Mouse (Mus musculus): ENCODE measurements around the gene Chtf18.

Gene Chtf18

DNA sequence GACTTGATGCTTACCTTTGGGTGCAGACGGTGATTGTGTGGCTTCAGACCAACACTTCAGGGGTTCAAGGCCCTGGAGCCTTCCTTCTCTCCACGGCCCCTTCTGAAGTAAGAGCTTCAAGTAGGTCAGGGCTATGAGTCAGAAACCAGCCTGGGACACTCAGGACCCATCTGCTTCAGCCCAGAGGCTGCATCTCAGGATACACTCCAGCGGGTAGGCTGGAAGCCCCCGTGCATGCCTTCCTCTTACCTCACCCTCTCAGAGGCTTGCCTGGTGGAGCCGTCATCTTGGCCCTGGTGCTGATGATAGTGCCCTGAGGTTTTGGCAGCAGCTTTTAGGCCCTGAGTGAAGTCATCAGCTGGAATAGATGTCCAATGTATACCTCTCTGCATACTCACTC is 8.0 kb upstream of the Chtf18 start:
- DNase-seq (ENCODE audit: low read depth) = peak; percentile 63

- DNase-seq (ENCODE audit: low read depth) = peak; percentile 82
Measured at GRCm38 (mm10) chr17:25732082-25732481, 4.9 kb upstream of the Chtf18 start.

DNA sequence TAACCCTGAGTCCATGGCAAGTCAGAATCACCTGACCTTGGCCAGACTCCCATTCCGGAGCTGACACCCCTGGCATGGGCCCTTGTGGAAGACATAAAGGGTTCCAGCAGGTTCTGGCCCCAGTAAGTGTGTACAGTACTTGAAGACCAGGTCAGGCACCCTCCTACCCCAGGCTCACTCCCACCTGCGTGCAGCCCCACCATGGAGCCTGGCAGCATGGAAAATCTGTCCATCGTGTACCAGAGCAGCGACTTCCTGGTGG is 721 bp upstream of the Chtf18 start:
- DNase-seq (ENCODE audit: low read depth) = no peak

- no peak for DNase-seq (ENCODE audit: low read depth)
Measured at GRCm38 (mm10) chr17:25725264-25725663, 2.0 kb downstream of the Chtf18 start.

DNA sequence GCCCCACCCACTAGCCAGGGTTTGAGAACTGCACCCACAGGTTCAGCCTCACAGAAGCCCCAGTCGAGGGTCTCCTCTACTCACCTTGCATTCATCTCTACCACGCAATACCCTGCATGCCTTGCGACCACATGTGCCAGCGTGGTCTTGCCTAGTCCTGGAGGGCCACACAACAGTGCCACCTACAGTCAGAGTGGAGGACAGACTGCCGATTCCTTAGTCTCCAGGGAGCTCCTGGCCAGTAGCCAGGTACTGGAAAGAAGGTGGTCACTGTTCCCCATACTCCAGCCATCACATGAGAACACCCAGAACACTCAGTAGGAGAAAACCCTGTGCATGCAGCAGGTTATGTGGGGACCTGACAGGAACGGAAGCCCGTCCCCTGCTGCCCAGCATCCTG is 3.3 kb downstream of the Chtf18 start:
- DNase-seq (ENCODE audit: low read depth) = peak; percentile 56

DNA sequence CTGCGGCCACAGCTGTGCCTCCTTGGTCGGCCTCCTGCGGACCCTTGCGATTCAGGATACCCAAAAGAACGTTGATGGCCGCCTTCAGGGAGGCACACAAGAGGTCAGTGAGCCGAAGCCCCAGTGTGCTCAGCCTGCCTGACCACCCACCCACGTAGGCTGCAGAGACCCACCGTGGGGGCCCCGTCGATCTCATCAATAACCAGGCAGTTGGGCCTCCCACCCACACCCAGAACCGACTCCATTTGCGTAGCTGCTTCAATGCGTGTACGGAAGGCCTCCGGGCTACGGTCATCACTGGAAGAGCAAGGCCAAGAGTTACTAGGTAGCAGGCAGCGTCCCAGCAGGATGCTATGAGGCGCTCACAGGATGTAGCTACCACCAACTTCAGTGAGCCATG is 3.7 kb downstream of the Chtf18 start:
- no peak for DNase-seq (ENCODE audit: low read depth)

DNA sequence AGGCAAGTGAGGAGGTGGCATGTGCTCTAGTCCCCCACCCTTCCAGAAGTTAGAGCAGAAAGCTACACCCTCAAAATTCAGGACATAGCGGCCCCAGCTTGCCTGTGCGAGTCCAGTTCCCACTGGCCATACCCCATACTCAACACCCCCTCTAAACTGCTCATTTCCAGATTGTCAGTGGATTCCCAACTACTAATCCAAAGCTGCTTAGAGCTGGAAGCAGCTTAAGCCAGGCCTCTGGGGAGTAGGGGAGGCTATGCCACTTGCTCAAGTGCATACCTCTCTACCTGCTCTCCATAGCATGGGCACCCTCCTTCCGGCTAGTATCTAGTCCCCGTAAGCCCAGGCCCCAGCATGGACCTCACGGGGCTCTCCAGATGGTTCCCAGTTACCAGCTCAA is 5.7 kb downstream of the Chtf18 start:
- no peak for DNase-seq (ENCODE audit: low read depth)

GRCm38 (mm10) chr17:25717691-25718090 is 9.5 kb downstream of the Chtf18 start:
- DNase-seq (ENCODE audit: low read depth) = no peak

DNA sequence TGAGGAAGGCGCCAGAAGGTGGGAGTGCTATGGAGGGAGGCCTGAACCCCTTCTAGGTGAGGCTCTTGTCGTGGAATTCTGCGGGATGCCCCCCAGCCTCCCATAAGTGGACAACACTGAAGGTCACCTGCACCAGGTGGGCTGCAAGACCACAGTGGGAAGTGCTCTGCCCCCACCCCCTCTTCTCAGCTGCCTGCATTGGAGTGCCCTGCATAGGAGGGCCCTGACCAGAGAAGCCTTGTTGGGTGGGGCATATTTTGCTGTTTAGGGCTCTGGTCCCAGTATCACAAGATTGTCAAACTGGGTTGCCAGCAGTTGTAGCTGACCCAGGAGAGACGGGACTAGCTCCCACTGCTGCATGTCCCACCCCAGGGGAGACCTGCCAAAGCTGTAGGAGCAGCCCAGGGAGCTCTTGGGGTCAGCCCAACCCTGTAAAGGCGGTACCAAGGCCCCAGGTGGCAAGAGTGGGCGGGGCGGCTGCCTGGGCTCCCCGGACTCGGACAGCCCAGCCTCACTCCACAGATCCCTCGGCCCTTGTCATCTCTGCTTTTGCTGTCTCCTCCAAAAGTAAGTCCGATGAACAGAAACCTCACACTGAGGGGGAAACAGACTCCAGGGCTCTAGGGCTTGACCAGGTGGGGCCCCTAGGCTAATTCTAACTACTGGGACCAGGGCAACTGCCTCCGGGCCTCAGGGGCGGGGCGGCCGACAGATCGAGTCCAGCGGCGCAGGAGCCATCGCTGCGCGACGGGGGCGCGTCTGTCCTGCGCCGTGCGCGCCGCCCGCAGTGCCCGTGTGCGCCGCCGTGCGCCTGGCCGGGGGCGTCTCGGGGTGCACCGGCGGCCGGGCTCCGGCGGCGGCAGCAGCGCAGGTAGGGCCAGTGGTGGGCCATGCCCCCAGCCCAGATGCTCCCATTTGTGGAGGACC is 10.2 kb downstream of the Chtf18 start, which contains the start of gene Gng13:
Gene Gng13, plus strand, starts transcription at position 461 of the 927 bp plus-strand sequence.
- no peak for DNase-seq (ENCODE audit: low read depth)

- DNase-seq (ENCODE audit: low read depth) = peak; percentile 38
Measured at GRCm38 (mm10) chr17:25716130-25716529, 11.1 kb downstream of the Chtf18 start.

DNA sequence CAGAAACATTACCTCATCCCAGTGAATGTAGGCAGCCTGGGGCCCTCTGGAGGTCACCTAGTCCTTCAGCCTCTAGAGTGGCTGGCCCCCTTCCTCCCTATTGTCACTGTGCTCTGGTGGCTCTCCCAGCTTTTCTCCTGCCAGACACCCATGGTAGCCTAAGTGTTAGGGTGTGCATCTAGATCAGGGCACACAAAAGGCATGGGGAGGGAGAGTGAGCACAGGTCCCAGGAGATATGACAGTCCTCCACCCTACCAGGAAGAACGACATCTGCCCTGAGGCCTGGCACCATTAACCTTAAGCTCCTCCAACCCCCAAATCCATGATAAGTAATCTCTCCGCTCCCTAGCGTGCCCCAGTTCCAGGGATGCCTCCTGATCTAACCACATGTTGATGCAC is 11.6 kb downstream of the Chtf18 start:
- no peak for DNase-seq (ENCODE audit: low read depth)

DNA sequence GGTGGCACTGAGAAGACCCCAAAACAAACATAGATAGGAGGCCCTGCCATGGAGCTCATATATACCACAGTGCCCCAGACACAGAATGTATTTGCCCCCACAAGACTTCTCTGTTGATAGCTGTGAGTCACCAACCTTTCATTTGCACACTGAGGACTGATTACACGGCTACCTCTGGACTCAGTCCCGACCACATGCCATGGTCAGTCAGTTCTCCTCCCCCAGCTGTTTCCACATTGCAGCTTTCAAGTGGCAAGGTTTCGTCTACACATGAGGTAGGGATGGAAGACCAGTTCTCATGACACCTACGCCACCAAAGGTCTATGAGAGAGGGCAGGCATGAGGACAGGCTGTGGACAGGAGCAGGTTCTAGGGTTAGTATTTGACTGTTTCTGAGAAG is 16.1 kb downstream of the Chtf18 start:
- peak; percentile 76 for DNase-seq (ENCODE audit: low read depth)

GRCm38 (mm10) chr17:25709994-25710393 is 17.2 kb downstream of the Chtf18 start:
- DNase-seq (ENCODE audit: low read depth) = no peak

DNA sequence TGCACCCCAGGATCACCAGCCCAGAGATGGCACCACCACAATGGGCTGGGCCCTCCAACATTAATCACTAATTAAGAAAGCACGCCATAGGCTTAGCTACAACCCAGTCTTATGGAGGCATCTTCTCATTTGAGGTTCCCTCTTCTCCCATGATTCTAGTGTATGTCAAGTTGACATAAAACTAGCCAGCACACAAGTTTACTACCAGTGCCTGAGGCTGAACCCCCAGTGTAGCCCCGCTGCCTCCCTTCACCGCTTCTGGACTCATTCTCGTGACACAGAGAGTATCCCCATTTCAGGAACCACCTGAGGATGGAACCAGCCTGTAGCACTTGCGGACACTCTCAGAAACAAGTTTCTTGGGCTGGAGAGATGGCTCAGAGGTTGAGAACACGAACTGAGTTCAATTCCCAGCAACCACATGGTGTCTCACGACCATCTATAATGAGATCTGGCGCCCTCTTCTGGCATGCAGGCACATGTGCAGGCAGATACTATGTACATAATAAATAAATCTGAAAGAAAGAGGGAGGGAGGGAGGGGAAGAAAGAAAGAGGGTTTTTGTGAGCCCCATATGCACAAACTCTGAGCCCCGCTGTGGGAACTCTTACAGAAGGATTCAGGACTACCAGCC is 26.2 kb downstream of the Chtf18 start:
- peak; percentile 21 for DNase-seq (ENCODE audit: low read depth)

- DNase-seq (ENCODE audit: low read depth) = peak; percentile 89
Measured at GRCm38 (mm10) chr17:25698446-25698845, 28.8 kb downstream of the Chtf18 start.

DNA sequence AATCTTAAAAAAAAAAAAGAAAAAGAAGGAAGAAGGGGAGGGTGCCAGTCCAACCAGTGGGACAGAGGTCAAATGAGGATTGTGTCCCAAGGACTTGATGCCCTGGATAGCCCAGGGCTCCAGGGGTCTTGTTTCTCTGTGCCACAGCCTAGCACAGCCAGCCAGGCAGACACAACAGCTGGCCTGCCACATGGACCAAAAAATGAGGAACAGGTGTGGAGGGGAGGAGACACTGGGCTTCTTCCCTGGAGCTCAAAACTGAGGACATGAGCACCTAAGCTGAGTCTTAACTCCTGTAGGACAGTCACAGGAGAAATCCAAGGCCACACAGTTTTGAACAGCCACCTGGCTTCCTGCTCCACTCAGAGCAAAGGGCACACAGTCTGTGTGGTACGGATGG is 31.0 kb downstream of the Chtf18 start:
- DNase-seq (ENCODE audit: low read depth) = no peak

DNA sequence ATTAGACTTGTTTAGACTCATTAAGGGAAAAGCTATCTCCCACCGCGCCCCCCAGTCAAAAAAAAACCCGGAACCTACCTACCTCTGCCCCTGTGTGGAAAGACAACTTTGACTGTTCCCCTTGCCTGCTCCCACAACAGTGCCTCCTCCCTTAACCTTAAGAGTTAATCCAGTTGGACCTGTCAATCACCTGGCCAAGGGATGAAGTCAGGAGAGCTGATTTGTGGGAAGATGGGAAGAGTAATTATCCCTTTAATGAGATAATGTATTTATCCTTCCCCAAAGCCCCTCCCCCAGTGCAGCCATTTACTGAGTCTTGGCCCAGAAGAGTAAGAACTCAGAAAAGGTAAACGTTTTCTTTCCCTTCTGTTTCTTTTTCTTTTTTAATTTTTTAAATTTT is 38.3 kb downstream of the Chtf18 start:
- no peak for DNase-seq (ENCODE audit: low read depth)

GRCm38 (mm10) chr17:25686323-25686722 is 40.9 kb downstream of the Chtf18 start:
- DNase-seq (ENCODE audit: low read depth) = peak; percentile 51

- DNase-seq (ENCODE audit: low read depth) = no peak
Measured at GRCm38 (mm10) chr17:25681636-25682035, 45.6 kb downstream of the Chtf18 start.

GRCm38 (mm10) chr17:25679818-25680217 is 47.4 kb downstream of the Chtf18 start:
- DNase-seq (ENCODE audit: low read depth) = no peak

- DNase-seq (ENCODE audit: low read depth) = no peak
Measured at GRCm38 (mm10) chr17:25677969-25678368, 49.2 kb downstream of the Chtf18 start.

GRCm38 (mm10) chr17:25672982-25673381 is 54.2 kb downstream of the Chtf18 start:
- DNase-seq (ENCODE audit: low read depth) = no peak
